Mouse (Mus musculus): ENCODE results near the gene Cox5a.

Gene Cox5a

GRCm38 (mm10) chr9:57562896-57563372 lies 41.9 kb downstream of the Cox5a start:
- peak; percentile 49 for DNase-seq (ENCODE audit: low read depth)

GRCm38 (mm10) chr9:57564609-57565008 lies 43.5 kb downstream of the Cox5a start:
- DNase-seq (ENCODE audit: low read depth) = no peak

- peak; percentile 40 for DNase-seq (ENCODE audit: low read depth)
These were observed 44.7 kb downstream of the Cox5a start for GRCm38 (mm10) chr9:57565741-57566221.

- DNase-seq (ENCODE audit: low read depth) = no peak
These were observed 45.8 kb downstream of the Cox5a start for GRCm38 (mm10) chr9:57566846-57567245.

GRCm38 (mm10) chr9:57568500-57568899 lies 47.4 kb downstream of the Cox5a start:
- no peak for DNase-seq (ENCODE audit: low read depth)

DNA sequence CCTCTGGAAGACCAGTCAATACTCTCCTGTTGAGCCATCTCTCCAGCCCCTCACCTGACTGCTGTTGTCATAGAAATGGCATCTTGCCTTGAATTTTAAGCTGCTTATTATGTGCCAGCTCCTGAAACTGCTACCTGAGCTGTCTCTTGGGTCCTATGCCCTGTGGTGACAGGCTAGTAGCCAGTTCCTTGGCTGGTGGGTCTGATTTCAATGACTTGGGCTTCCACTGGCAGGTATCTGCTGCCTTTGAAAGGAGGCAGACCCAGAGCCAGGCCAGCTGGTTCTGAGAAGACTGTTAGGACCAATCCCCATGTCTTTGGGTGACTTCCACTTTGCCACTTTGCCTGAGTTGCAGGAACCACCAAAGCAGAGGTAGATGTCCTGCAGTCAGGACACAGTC lies 53.3 kb downstream of the Cox5a start:
- DNase-seq (ENCODE audit: low read depth) = no peak

DNA sequence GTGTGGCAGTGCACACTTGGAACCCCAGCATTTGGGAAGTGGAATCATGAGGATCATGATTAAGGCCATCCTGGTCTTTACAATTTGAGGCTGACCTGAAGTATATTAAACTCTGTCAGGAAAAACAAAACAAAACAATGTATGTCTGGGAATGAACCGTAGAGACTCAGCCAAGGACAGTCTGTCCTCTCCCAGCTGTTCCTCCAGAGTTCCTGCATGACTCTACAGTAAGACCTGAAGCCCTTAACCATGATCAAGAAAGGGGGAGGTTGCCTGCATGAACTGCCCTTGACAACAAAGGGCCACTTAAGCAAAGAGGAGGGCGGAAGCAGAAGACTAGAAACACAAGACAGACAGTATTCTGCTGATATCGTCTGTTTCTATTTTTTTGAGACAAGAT lies 54.5 kb downstream of the Cox5a start:
- DNase-seq (ENCODE audit: low read depth) = no peak

GRCm38 (mm10) chr9:57577144-57577849 lies 56.2 kb downstream of the Cox5a start:
- DNase-seq (ENCODE audit: low read depth) = no peak

Measured in NIH3T3 (cell line).